Mouse (Mus musculus) layer of hippocampus, adult 18-20 months (tissue): Measurements from ENCODE around the gene Ptprm. TPM values are rescaled to one million over a fixed set of nuclear protein-coding genes. Genes with fewer than 3 reads are reported as not detected.
A peak's percentile ranks its signal among the peaks of the same experiment; 100 is the strongest.

Experiments
- DNase-seq, 2 experiments: peaks; one replicate each; pipeline ENCODE4 v3.0.0; 2022; ENCODE audit warnings: low spot score in 2 of 2
- total RNA-seq, 2 experiments: library from RNA; stranded (reverse); gene quantifications; 2 replicates each; pipeline ENCODE4 v1.2.3; 2021

The Ptprm gene
- total RNA-seq, 2 experiments from 2014 or later: 21.9 to 22.7 TPM

GRCm38 (mm10) chr17:67237407-67237806, 116.8 kb downstream of the Ptprm start:
- DNase-seq: no peak

GRCm38 (mm10) chr17:67233063-67233462, 121.2 kb downstream of the Ptprm start:
- no peak for DNase-seq

GRCm38 (mm10) chr17:67226991-67227390, 127.3 kb downstream of the Ptprm start:
- peak in 1 of 2 experiments; percentile 13 for DNase-seq

GRCm38 (mm10) chr17:67215326-67215725, 138.9 kb downstream of the Ptprm start:
- no peak for DNase-seq

- DNase-seq: no peak
Observed at GRCm38 (mm10) chr17:67213711-67214110, 140.5 kb downstream of the Ptprm start.

GRCm38 (mm10) chr17:67209676-67210344, 144.4 kb downstream of the Ptprm start:
- DNase-seq: no peak

- no peak for DNase-seq
Observed at GRCm38 (mm10) chr17:67208600-67208999, 145.7 kb downstream of the Ptprm start.

- no peak for DNase-seq
Observed at GRCm38 (mm10) chr17:67206984-67207383, 147.3 kb downstream of the Ptprm start.

- no peak for DNase-seq
Observed at GRCm38 (mm10) chr17:67201151-67201550, 153.1 kb downstream of the Ptprm start.

GRCm38 (mm10) chr17:67193728-67194127, 160.5 kb downstream of the Ptprm start:
- DNase-seq: no peak

- no peak for DNase-seq
Observed at GRCm38 (mm10) chr17:67188514-67188913, 165.7 kb downstream of the Ptprm start.

- no peak for DNase-seq
Observed at GRCm38 (mm10) chr17:67186879-67187278, 167.4 kb downstream of the Ptprm start.

- DNase-seq: no peak
Observed at GRCm38 (mm10) chr17:67185942-67186341, 168.3 kb downstream of the Ptprm start.

- DNase-seq: no peak
Observed at GRCm38 (mm10) chr17:67179446-67179845, 174.8 kb downstream of the Ptprm start.

- no peak for DNase-seq
Observed at GRCm38 (mm10) chr17:67178686-67179265, 175.5 kb downstream of the Ptprm start.

- DNase-seq: peak in 1 of 2 experiments; percentile 60
Observed at GRCm38 (mm10) chr17:67175836-67176235, 178.4 kb downstream of the Ptprm start.

- DNase-seq: no peak
Observed at GRCm38 (mm10) chr17:67171353-67171752, 182.9 kb downstream of the Ptprm start.

GRCm38 (mm10) chr17:67170696-67171095, 183.6 kb downstream of the Ptprm start:
- DNase-seq: no peak

- DNase-seq: no peak
Observed at GRCm38 (mm10) chr17:67165876-67166275, 188.4 kb downstream of the Ptprm start.

GRCm38 (mm10) chr17:67159611-67160010, 194.6 kb downstream of the Ptprm start:
- peak; percentile 57 to 84 for DNase-seq

- DNase-seq: no peak
Observed at GRCm38 (mm10) chr17:67157089-67157752, 197.0 kb downstream of the Ptprm start.

GRCm38 (mm10) chr17:67152218-67152617, 202.0 kb downstream of the Ptprm start:
- DNase-seq: no peak
